ENCODE assay signal across 13 mouse cellular contexts in genomic region chr2:28141556-28141955, GRCm38 (mm10). TPM values are rescaled to one million over a fixed set of nuclear protein-coding genes. Genes with fewer than 3 reads are reported as not detected.
DNase-seq lines count a peak whose midpoint lies in the region; ATAC-seq lines count a peak whose summit lies in the region.
"Had no signal": no experiment of that assay in that cellular context is flagged by ENCODE, and none has a peak within 500 bp of the region (broad histone marks: within the 10 kb centered on the region; RNA-seq: fewer than 3 reads in every experiment).

No protein-coding gene starts in this region.

- H3K4me2 ChIP-seq in midbrain, embryonic 16.5 days (ENCODE audit: low read length) = no peak overlapping the region
- H3K4me2 ChIP-seq in liver, embryonic 15.5 days = peak overlapping the region; percentile 44
- H3K4me2 ChIP-seq: heart, embryonic 15.5 days had no signal

- H3K4me1 ChIP-seq in midbrain, embryonic 10.5 days = peaks cover 21% of the 10 kb centered on the region
- H3K4me1 ChIP-seq in midbrain, embryonic 16.5 days (ENCODE audit: control insufficient read depth, insufficient read depth, low read length) = peaks cover 4% of the 10 kb centered on the region; the same call in 1 of the 2 replicates
- H3K4me1 ChIP-seq in liver, embryonic 15.5 days (replicated peaks) = peaks cover 48% of the 10 kb centered on the region

- H3K9ac ChIP-seq in midbrain, embryonic 16.5 days (ENCODE audit: low read depth, low read length) = no peak overlapping the region
- H3K9ac ChIP-seq in liver, embryonic 15.5 days = peak overlapping the region; percentile 11; the same call in 1 of the 2 replicates
- H3K9ac ChIP-seq: heart, embryonic 15.5 days had no signal

- WGBS in midbrain, embryonic 10.5 days = 29% methylated on average over 4 of the region's 4 CpGs
- 35% methylated on average over 4 of the region's 4 CpGs for WGBS in midbrain, embryonic 16.5 days
- 21% methylated on average over 4 of the region's 4 CpGs for WGBS in liver, embryonic 15.5 days (ENCODE audit: insufficient replicate concordance)

- peak; percentile 28 for DNase-seq in embryo, embryonic 10 days (ENCODE audit: low spot score)
- DNase-seq in embryo, embryonic 9.5 days (ENCODE audit: extremely low spot score) = no peak
- DNase-seq in midbrain, embryonic 10.5 days (ENCODE audit: low spot score) = no peak
- peak; percentile 36 for DNase-seq in yolk sac, embryonic 10.5 days (ENCODE audit: low spot score)
- DNase-seq in urinary bladder, postnatal 4 days (ENCODE audit: low spot score in 2 of 2) = no peak
- DNase-seq in cerebellum, postnatal 10 days = no peak
- DNase-seq: adrenal gland, postnatal 25 days had no signal

- no peak for ATAC-seq in midbrain, embryonic 16.5 days
- peak; percentile 96 for ATAC-seq in liver, embryonic 15.5 days (ENCODE audit: insufficient read depth)

- H3K27ac ChIP-seq in midbrain, embryonic 10.5 days (replicated peaks) = peak overlapping the region; percentile 20; the same call in 1 of the 2 replicates
- no peak overlapping the region for H3K27ac ChIP-seq in midbrain, embryonic 16.5 days (ENCODE audit: low read length)
- H3K27ac ChIP-seq in liver, embryonic 15.5 days (replicated peaks) = peak overlapping the region; percentile 66
- H3K27ac ChIP-seq: heart, embryonic 15.5 days; kidney, postnatal 0 days; left cerebral cortex, adult 2 months had no signal

- no peak overlapping the region for H3K4me3 ChIP-seq in midbrain, embryonic 10.5 days
- no peak overlapping the region for H3K4me3 ChIP-seq in midbrain, embryonic 16.5 days (ENCODE audit: low read depth, low read length)
- H3K4me3 ChIP-seq in liver, embryonic 15.5 days (replicated peaks) = no peak overlapping the region
- H3K4me3 ChIP-seq: heart, embryonic 15.5 days; left cerebral cortex, adult 2 months had no signal

- no peaks in the 10 kb centered on the region for H3K27me3 ChIP-seq in midbrain, embryonic 10.5 days (ENCODE audit: low read depth, poor library complexity, severe bottlenecking)
- H3K27me3 ChIP-seq in midbrain, embryonic 16.5 days (ENCODE audit: control insufficient read depth, insufficient read depth, low read depth, low read length) = no peaks in the 10 kb centered on the region
- H3K27me3 ChIP-seq in liver, embryonic 15.5 days = peaks cover 35% of the 10 kb centered on the region
- H3K27me3 ChIP-seq: heart, embryonic 15.5 days had no signal

- H3K36me3 ChIP-seq in midbrain, embryonic 10.5 days = no peaks in the 10 kb centered on the region
- H3K36me3 ChIP-seq in midbrain, embryonic 16.5 days (ENCODE audit: control insufficient read depth, insufficient read depth, low read length) = no peaks in the 10 kb centered on the region
- no peaks in the 10 kb centered on the region for H3K36me3 ChIP-seq in liver, embryonic 15.5 days (replicated peaks)
- H3K36me3 ChIP-seq: heart, embryonic 15.5 days had no signal

- no peaks in the 10 kb centered on the region for H3K9me3 ChIP-seq in midbrain, embryonic 10.5 days (replicated peaks)
- H3K9me3 ChIP-seq in midbrain, embryonic 16.5 days (replicated peaks; ENCODE audit: control insufficient read depth, low read length, poor library complexity, severe bottlenecking) = no peaks in the 10 kb centered on the region
- H3K9me3 ChIP-seq in liver, embryonic 15.5 days (replicated peaks) = no peaks in the 10 kb centered on the region
- H3K9me3 ChIP-seq: heart, embryonic 15.5 days had no signal

RNA-seq across cellular contexts. Expression of gene Olfm1, which starts 51.2 kb away (rescaled TPM):
- 27.8 and 42.4 TPM in 2 replicates for polyA plus RNA-seq in midbrain, embryonic 10.5 days (2016; fragmentation: Nextera tagmentation; extraction: Ambion mirVana)
- polyA plus RNA-seq in midbrain, embryonic 16.5 days (2015; fragmentation: Nextera tagmentation; extraction: Ambion mirVana) = 340 and 355 TPM in 2 replicates
- 1.4 and 1.8 TPM in 2 replicates for polyA plus RNA-seq in liver, embryonic 15.5 days (2015; fragmentation: Nextera tagmentation; extraction: Ambion mirVana)

RNA-seq across cellular contexts. Expression of gene Fcnb, which starts 56.9 kb away (rescaled TPM):
- polyA plus RNA-seq in midbrain, embryonic 10.5 days (2016; fragmentation: Nextera tagmentation; extraction: Ambion mirVana) = not detected in 2 replicates
- not detected in 2 replicates for polyA plus RNA-seq in midbrain, embryonic 16.5 days (2015; fragmentation: Nextera tagmentation; extraction: Ambion mirVana)
- 63.9 and 70.8 TPM in 2 replicates for polyA plus RNA-seq in liver, embryonic 15.5 days (2015; fragmentation: Nextera tagmentation; extraction: Ambion mirVana)
- polyA plus RNA-seq: frontal cortex, adult 2 months; kidney, postnatal 0 days had no signal

Comparison
In these comparisons a context has a peak if more than half of its experiments do, and no peak if none do; other contexts are left out.
1. DNase-seq: peak in embryo, embryonic 10 days (single experiment) and yolk sac, embryonic 10.5 days (single experiment); none in embryo, embryonic 9.5 days (single experiment), midbrain, embryonic 10.5 days (single experiment), urinary bladder, postnatal 4 days (0 of 2) and cerebellum, postnatal 10 days (0 of 2).
2. RNA of gene Olfm1, which starts 51.2 kb away (polyA plus RNA-seq): 340 to 355 TPM in midbrain, embryonic 16.5 days and 27.8 to 42.4 TPM in midbrain, embryonic 10.5 days; 1.4 to 1.8 TPM in liver, embryonic 15.5 days; every median in the first group is over 10 times any median in the second.
3. RNA of gene Fcnb, which starts 56.9 kb away (polyA plus RNA-seq): 63.9 to 70.8 TPM in liver, embryonic 15.5 days; not detected in midbrain, embryonic 16.5 days and not detected in midbrain, embryonic 10.5 days; every median in the first group is over 10 times any median in the second.